Mouse (Mus musculus) T-helper 17 cell (primary cell): ENCODE results near the gene Camsap2.

ENCODE experiments used
- in situ Hi-C, 2 experiments: fragments of 300-600 bp; cut with MboI, MseI; formaldehyde crosslinking; loops; 1 replicate in 1 of 2; 2 replicates in 1 of 2; pipeline ENCODE4 v1.15.1; 2025; ENCODE audit warnings: high pct_unique_total_duplicates in 2 of 2

Camsap2 gene

DNA sequence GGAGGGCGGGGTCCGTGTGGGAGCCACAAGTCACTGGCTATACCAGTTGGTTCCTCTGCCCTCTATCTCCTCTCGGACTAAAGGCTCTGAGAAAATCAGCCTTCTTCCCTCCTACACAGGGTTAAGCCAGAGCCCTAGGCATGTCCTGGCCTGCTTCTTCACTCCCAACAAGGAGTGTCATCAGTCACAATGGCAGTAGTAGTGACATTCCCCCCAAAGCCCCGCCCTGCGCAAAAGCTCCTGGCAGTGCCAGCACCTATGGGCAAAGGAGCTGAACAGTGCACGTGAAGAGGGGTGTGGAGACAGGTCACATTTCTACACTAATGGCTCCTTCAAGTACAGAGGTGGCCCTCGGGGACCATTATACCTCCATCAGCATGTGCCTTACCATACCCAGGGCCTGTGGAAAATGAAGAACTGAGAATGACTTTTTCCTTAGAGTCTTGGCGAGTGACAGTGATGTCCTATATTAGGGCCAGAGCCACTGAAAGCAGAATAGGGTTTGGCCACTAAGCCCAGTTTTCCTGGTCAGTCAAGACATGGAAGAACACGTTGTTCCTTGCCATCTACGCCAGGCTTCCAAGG is 122.1 kb downstream of the Camsap2 start:
- in situ Hi-C loops, result no loop called here

DNA sequence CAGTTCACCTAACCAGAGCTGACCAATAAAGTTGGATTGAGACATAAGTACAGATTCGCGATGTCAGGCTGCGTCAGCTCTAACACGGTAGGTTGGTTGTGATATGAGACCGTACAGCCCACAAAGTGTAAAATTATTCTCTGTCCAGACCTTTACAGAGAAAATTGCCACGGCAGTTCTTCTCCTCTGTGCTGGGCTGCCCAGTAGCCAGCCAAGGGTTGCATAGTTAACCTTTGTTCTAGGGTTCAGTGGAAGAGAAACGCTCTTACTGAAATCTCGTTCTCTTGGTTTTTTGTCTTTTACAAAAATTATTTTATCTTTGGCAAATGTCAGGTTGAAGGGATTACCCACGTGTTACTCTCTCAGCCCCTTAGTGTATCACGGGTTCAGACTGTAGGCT is 123.5 kb downstream of the Camsap2 start:
- in situ Hi-C loops, result no loop called here

DNA sequence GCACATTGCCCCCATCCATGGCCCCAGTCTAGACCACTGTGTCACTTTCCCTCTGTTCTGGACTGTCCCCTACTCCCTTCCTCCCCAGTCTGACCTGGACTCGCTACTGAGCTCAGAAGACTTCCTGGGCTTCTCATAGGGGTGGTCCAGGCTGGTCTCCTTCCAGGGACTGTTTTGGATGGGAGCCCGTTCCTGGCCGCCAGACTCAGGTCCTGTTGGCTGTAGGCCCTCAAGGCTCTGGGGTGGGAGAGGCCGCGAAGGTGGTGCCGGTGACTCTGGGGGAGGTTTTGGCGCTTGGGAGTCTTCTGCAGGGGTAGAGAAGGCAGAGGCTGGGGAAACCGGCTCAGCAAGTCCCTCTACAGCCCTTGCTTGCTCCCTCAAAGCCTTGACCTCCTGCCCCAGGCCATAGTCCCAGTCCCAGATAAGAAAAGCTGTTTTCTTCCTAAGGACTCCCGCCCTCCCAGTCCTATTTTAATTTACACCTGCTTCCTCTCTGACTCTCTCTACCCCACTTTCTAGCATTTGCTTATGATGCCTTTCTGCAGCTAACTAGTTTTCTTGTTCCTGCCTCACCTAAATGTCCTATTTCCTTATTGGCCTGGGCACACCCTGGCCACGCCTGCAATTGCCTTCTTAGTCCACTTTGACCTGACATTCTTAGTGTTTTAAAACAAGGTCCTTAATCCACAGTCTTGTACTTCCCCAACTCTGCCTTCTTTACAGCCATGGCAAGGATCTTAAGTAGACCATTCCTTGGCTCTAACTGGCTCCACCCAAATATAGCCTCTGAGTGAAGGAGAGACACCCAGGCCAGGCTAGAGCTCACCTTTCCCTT is 125.7 kb downstream of the Camsap2 start:
- in situ Hi-C loops, result no loop called here
